Mouse (Mus musculus) G1E-ER4 (cell line): ENCODE results near the gene Slc31a2. TPM values are rescaled to one million over a fixed set of nuclear protein-coding genes. Genes with fewer than 3 reads are reported as not detected.

Experiments
- GATA1 ChIP-seq: IDR thresholded peaks from one replicate; pipeline ENCODE4 v1.8.0; 2012; ENCODE audit warnings: low read length, inconsistent platforms
- polyA plus RNA-seq: library from polyadenylated mRNA; stranded (reverse); fragments of >175 nt; gene quantifications from 2 replicates; pipeline ENCODE4 v1.2.3, GENCODE M21; 2012

The Slc31a2 gene
- polyA plus RNA-seq, 1 experiment = 0.18 TPM

DNA sequence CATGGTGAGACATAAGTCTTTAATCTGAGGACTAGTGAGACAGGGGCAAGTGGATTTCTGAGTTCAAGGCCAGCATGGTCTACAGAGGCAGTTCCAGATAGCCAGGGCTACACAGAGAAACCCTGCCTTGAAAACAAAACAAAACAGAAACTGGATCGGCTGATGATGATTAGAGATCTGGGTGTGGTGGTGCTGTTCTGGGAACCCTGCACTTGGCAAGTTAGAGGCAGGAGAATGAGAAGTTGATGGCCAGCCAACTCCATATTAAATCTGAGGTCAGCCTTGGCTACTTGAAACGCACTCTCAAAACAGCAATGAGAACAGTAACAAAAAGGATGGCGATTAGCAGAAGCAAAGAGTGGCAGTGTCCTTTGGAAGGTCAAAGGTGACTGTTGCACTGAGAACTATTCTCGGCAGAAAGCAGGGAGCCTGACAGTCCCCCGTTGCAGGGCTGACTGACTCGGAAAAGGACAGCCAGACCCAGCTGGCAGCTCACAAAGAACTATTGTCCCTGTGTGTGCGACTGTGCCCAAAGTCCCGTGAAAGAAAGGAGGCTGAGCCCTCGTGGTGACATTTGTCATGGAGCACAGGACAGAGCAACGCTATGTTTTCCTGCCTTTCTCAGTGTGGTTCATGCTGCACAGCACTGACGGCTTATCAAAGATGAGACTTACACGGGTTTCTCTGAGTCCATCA, 12.6 kb downstream of the Slc31a2 start:
- no peak for TF ChIP-seq GATA1

DNA sequence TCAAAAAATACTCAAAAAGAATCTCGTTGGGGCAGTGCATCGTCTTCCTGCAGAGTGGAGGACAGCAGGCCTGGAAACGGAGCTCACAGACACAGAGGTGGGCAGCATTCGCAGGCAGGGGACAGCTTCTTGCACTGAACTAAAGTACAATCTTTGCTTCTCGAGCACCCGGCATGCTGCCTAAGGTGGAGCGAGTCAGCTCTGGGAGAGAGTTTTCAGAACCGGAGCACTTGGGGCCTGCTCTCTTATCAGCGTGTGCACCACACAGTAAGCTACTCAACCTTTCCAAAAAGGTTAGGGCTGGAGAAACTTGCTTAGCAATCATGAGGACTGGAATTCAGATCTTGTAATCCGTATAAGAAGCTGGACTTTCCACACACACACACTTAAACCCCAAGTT, 14.3 kb downstream of the Slc31a2 start:
- no peak for TF ChIP-seq GATA1

- TF ChIP-seq GATA1 = no peak
These were observed 14.9 kb downstream of the Slc31a2 start for GRCm38 (mm10) chr4:62277222-62277621.

GRCm38 (mm10) chr4:62278081-62278480, 15.7 kb downstream of the Slc31a2 start:
- no peak for TF ChIP-seq GATA1

DNA sequence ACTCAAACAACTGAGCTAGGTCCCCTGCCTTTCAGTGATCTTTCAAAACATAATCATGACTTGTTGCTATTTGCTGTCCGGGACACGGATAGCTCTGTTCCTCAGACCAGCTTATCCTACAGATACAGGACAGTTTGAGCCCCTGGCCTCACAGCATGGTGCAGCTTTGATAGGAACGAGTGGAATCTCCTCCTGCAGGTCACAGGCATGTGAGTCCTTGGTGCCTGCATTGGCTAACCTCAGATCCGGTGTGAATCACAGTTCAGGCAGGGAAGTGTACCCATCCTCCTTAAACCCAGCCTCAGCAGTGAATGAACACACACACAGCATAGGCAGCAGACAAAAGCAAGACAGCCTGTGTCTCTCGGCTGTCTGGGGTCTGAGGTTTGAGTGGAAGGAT, 19.0 kb downstream of the Slc31a2 start:
- TF ChIP-seq GATA1 = no peak

GRCm38 (mm10) chr4:62282969-62283368, 20.6 kb downstream of the Slc31a2 start:
- no peak for TF ChIP-seq GATA1

DNA sequence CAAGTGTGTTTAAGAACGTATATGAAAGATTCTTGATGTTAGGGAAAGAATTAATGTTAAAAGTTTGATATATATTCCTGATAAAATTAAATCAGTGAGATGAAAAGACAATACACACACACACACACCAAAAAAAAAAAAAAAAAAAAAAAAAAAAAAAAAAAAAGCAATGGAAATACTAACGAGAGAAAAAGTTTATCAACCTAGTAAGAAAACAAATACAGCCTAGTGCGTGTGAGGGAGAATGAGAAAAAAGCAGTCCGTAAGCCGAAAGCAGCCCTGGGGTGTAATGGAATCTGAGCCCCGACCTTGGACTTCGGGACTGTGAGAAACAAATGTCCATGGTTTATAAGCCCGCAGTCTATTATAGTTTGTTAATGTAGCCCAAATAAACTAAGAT, 23.2 kb downstream of the Slc31a2 start:
- TF ChIP-seq GATA1 = no peak

DNA sequence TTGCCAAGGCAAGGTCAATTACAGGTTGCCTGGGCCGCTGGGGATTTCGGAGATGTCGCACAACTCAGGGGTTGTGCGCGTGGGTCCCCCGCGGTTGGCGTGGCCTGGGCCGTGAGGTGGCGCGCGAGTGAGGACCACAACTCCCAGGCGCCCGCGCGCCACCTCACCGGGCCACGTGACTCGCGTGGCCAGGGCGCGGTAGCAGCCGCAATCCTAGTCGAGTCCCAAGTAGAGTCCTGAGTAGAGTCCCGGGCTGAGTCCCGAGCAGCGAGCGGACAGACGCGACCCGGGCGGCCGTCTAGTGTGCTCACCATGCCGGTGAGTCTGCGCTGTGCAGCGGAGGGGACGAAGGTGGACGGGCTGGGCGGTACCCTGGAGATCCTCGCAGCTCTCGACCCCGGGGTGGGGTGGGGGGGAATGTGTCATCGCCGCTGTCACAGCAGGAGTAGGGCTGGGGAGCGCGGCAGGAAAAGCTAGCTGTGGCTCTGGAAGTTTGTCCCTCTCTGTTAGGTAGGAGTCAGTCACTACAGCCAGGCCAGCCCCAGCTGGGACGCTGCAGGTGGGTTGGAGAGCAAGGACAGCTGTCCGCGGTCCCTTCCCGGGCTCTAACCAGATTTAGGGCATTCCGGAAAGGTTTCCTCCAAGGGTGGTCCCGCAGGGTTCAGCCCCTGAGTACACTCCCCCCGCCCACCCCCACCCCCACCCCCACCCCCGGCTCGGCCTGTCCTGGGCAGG, 24.1 kb downstream of the Slc31a2 start:
- TF ChIP-seq GATA1 = no peak

DNA sequence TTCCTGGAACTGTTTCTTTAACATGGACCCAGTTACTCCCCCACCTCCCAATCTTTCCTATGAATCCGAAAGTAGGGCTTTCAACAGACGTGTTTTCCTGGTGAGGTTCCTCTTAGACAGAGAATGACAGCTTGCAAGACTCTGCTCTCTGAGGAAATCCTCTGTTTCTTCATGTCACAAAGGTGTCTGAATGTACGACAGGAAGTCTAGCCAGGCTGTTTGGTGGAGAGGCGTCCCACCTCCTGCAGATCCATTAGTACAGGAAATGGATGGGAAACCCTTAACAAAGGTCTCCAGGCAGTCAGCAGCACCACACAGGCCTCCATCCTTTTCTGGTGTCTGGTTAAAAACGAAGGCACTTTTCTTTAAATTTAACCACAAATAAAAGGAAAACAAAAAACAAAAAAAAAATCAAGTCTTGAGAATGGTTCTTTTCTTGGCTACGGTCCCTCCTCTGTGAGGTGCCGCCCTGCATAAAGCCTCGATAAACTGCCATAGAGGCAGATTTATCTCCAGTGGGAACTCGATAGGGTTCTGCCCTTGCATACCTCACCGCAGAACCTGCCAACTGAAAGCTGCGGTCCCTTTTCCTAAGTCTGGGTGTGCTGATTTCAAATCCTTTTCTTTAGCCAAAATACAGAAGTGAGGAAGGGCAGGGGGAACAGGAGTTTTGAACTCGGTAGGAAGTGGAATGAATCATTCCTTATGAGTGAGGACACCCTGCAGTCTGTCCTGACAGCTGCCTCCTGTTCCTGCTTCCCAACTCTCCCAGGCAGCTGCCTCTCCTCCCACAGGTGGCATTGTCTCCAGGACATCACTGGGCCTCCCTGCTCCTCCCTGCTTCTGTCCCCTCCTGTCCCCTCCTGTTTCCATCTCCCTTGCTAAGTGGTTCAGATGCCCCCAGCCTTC, 24.9 kb downstream of the Slc31a2 start:
- TF ChIP-seq GATA1 = no peak

DNA sequence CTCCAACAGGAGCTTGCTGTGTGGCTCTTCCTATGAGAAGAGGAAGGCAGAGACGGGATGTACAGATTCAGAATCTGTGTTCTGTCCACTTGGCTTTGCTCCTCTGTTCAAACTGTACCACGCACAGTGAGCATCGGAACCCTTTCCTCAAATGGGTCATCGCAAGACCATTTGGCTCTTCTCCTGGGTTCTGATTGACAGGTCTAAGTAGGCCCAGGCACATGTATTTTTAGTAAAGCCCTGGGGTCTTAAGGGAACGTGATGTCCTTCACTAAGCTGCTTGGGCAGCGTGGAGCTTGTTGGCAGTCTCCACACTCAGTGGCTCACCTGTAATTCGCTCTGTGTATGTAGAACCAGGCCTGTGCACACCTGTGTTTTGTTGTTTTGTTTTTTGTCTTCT, 26.9 kb downstream of the Slc31a2 start:
- TF ChIP-seq GATA1 = no peak

GRCm38 (mm10) chr4:62290816-62291505, 28.6 kb downstream of the Slc31a2 start:
- no peak for TF ChIP-seq GATA1

- TF ChIP-seq GATA1 = no peak
These were observed 30.3 kb downstream of the Slc31a2 start for GRCm38 (mm10) chr4:62292461-62293180.

DNA sequence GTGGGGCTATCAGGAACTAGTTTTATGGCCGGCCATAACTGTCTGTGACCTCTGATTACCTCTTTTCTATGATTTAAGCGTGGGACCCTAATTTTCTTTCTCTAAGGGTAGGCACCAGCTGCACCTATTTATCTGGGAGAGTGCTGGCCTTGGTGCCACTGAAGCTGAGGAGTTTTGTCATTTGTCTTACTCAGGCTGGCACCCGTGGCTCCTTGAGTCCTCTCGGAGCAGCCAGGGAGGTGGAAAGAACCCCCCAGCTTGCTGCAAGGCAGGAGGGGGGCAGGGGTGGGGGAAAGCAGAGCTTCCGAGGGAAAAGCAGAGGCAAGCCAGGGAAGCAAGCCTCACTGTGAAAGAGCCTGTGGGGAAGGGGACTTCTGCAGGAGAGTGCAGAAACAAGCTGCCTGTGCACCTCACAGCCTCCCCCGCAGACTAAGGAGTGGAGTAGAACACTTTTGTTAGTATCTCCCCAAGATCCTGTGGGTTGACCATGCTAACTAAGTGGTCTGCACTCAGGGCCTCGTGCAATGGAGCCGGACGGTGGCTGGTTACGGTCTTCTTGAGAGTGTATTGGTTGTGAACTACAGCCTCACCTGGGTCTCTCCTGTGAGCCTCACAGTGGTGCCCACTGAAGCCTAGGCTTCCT, 31.0 kb downstream of the Slc31a2 start:
- TF ChIP-seq GATA1 = no peak

- no peak for TF ChIP-seq GATA1
These were observed 32.4 kb downstream of the Slc31a2 start for GRCm38 (mm10) chr4:62294741-62295140.
